Mouse (Mus musculus) neural tube, embryonic 15.5 days (tissue): ENCODE measurements around the gene Tm9sf4. TPM values are rescaled to one million over a fixed set of nuclear protein-coding genes. Genes with fewer than 3 reads are reported as not detected.
A peak's percentile ranks its signal among the peaks of the same experiment; 100 is the strongest.

Experiments
- ATAC-seq: fragments of 200-750 bp; cut with Nextera tagmentation; 2 replicates; pipeline ENCODE4 v1.8.0; 2017; ENCODE audit warnings: mild to moderate bottlenecking, moderate TSS enrichment, moderate library complexity; ENCODE audit not compliant: low FRiP score
- H3K27ac ChIP-seq: fragments of 300-500 bp; sonication (generic); replicated peaks from 2 replicates; pipeline ENCODE4 v1.5.1; 2015; ENCODE audit warnings: mild to moderate bottlenecking, inconsistent platforms
- H3K27me3 ChIP-seq: fragments of 300-500 bp; sonication (generic); replicated peaks from 2 replicates; pipeline ENCODE4 v1.6.1; 2015; ENCODE audit warnings: inconsistent platforms
- H3K36me3 ChIP-seq: fragments of 300-500 bp; sonication (generic); 2 replicates; pipeline ENCODE4 v1.6.1; 2015; ENCODE audit warnings: inconsistent platforms
- H3K4me1 ChIP-seq: fragments of 300-500 bp; sonication (generic); 2 replicates; pipeline ENCODE4 v1.6.1; 2015; ENCODE audit warnings: inconsistent platforms
- H3K4me2 ChIP-seq: fragments of 300-500 bp; sonication (generic); 2 replicates; pipeline ENCODE4 v1.6.1; 2015; ENCODE audit warnings: inconsistent platforms, mild to moderate bottlenecking, moderate library complexity
- H3K4me3 ChIP-seq: fragments of 300-500 bp; sonication (generic); replicated peaks from 2 replicates; pipeline ENCODE4 v1.5.1; 2015; ENCODE audit warnings: mild to moderate bottlenecking, inconsistent platforms
- H3K9ac ChIP-seq: fragments of 300-500 bp; sonication (generic); replicated peaks from 2 replicates; pipeline ENCODE4 v1.6.1; 2015; ENCODE audit warnings: mild to moderate bottlenecking, inconsistent platforms
- H3K9me3 ChIP-seq: fragments of 300-500 bp; sonication (generic); replicated peaks from 2 replicates; pipeline ENCODE4 v1.6.1; 2016; ENCODE audit warnings: inconsistent platforms
- WGBS: fragments of 180-500 bp; shearing (Covaris S2); methylation state at CpG from one replicate; pipeline ENCODE4 v1.1.7; 2015; ENCODE audit warnings: mixed read lengths; 5-methylcytosine and 5-hydroxymethylcytosine counted together
- polyA plus RNA-seq: library from polyadenylated mRNA; unstranded; fragments of >200 nt; fragmentation: Nextera tagmentation; extraction: Ambion mirVana; gene quantifications from 2 replicates; pipeline ENCODE4 v1.2.1, GENCODE M21; 2015

Tm9sf4 gene
- polyA plus RNA-seq, 1 experiment from 2014 or later, result 83.0 TPM

- Histone ChIP-seq H3K27ac (peak overlapping the region; percentile 49), H3K4me2 (peak overlapping the region; percentile 78), H3K4me3 (peak overlapping the region; percentile 91), H3K9me3 (no peaks in the 10 kb centered on the region), H3K4me1 (peaks cover 46% of the 10 kb centered on the region), H3K9ac (peak overlapping the region; percentile 96), H3K36me3 (peaks cover 16% of the 10 kb centered on the region), H3K27me3 (no peaks in the 10 kb centered on the region)
- ATAC-seq, result no peak
- 68% methylated on average over 7 of the region's 7 CpGs for WGBS
Observed at GRCm38 (mm10) chr2:153239021-153239859, 78.1 kb downstream of the Tm9sf4 start.

GRCm38 (mm10) chr2:153239860-153240480 is 78.9 kb downstream of the Tm9sf4 start:
- Histone ChIP-seq H3K27me3 (no peaks in the 10 kb centered on the region), H3K36me3 (peaks cover 8% of the 10 kb centered on the region; the same call in 1 of the 2 replicates), H3K27ac (peak overlapping the region; percentile 91), H3K9me3 (no peaks in the 10 kb centered on the region), H3K4me1 (peaks cover 46% of the 10 kb centered on the region), H3K4me2 (peak overlapping the region; percentile 78), H3K9ac (peak overlapping the region; percentile 96), H3K4me3 (peak overlapping the region; percentile 91)
- no peak for ATAC-seq
- WGBS, result 8% methylated on average over 22 of the region's 22 CpGs

DNA sequence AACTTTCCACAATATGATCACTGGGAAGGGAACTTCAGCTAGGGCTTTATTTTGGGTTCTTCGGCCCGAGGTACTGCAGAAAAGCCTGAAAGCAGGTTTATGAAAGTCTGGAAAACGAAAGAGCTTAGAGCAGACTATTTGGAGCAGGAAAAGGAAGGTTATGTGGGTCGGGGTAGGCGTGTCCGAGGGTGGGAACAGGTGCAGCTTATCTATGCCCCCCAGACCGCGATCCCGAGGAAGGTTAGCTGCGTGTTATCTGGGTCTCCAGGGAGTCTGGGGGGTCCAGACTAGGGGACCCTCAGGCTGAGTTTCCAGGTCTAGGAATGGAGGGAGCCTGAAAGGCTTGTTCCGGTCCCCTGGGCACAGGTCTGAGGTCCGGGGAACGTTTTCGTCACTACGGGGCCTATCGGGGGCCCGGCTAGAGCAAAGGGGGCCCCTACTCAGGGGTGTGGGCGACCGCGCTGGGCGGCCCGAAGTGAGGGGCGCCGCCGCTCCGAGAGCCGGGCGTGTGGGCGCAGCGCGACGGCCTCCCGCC is 79.7 kb downstream of the Tm9sf4 start:
- peak overlapping the region; percentile 91 for H3K27ac ChIP-seq
- no peaks in the 10 kb centered on the region for H3K27me3 ChIP-seq
- no peaks in the 10 kb centered on the region for H3K9me3 ChIP-seq
- ATAC-seq, result peak; percentile 69
- H3K4me1 ChIP-seq, result peaks cover 46% of the 10 kb centered on the region
- WGBS, result 0% methylated on average over 20 of the region's 33 CpGs
- peaks cover under 1% of the 10 kb centered on the region; the same call in 1 of the 2 replicates for H3K36me3 ChIP-seq
- peak overlapping the region; percentile 91 for H3K4me3 ChIP-seq
- H3K9ac ChIP-seq, result peak overlapping the region; percentile 96
- H3K4me2 ChIP-seq, result peak overlapping the region; percentile 78

DNA sequence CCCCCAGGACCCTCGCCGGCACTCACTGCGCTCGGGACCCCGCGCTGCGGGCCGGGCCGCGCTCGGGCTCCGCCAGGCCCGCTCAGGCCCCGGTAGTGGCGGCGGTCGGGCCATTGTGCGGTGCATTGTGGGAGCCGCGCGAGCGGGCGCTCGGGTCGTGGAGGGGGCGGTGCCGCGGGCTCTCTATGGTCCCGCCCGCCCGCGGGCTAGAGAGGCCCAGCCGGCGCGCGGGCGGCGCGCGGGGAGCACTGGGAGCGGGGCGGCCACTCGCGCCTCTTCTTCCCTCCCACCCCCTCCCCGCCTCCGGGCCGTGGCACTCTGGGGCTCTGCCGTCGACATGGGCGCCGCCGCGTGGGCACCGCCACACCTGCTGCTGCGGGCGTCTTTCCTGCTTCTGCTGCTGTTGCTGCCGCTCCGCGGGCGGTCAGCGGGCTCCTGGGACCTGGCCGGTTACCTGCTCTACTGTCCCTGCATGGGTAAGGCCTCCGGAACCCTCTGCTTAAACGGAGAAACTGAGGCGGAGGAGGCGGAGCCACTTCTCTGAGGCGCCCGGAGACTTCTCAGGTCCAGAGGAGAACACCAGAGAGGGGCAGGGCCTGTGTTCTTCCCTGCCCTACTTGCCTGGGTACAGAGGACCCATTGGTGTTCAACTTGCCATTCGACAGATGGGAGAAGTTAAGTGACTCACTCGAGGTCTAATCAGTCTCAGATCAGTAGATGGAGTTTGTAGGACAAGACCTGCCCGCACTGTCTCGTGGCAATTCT is 80.3 kb downstream of the Tm9sf4 start, which contains the start of the genes Plagl2 and Pofut1:
Plagl2 (minus strand) TSS at position 177 of the 765 bp plus-strand sequence.
Pofut1 (plus strand) TSS at position 284 of the 765 bp plus-strand sequence.
- H3K9ac ChIP-seq, result peak within 1 kb of the TSS; percentile 96
- H3K27me3 ChIP-seq, result no peaks in the 10 kb centered on the region
- H3K9me3 ChIP-seq, result no peaks in the 10 kb centered on the region
- WGBS, result 0% methylated on average over 54 of the region's 72 CpGs
- H3K4me1 ChIP-seq, result peaks cover 46% of the 10 kb centered on the region
- peak within 1 kb of the TSS; percentile 78 for H3K4me2 ChIP-seq
- H3K36me3 ChIP-seq, result no peaks in the 10 kb centered on the region
- peak within 1 kb of the TSS; percentile 91 for H3K27ac ChIP-seq
- peak within 1 kb of the TSS; percentile 91 for H3K4me3 ChIP-seq
- peak; percentile 97 for ATAC-seq

- peak overlapping the region; percentile 91 for H3K4me3 ChIP-seq
- H3K36me3 ChIP-seq, result no peaks in the 10 kb centered on the region
- H3K4me2 ChIP-seq, result peak overlapping the region; percentile 78
- H3K9me3 ChIP-seq, result no peaks in the 10 kb centered on the region
- 65% methylated on average over 6 of the region's 6 CpGs for WGBS
- peak overlapping the region; percentile 96; the same call in 1 of the 2 replicates for H3K9ac ChIP-seq
- H3K4me1 ChIP-seq, result peaks cover 45% of the 10 kb centered on the region
- no peaks in the 10 kb centered on the region for H3K27me3 ChIP-seq
- 0 out of 2 replicates have a peak overlapping the region, but pooled peaks have one; percentile 28 for H3K27ac ChIP-seq
- no peak for ATAC-seq
Observed at GRCm38 (mm10) chr2:153242156-153242555, 81.1 kb downstream of the Tm9sf4 start.

GRCm38 (mm10) chr2:153249751-153250150 is 88.6 kb downstream of the Tm9sf4 start:
- no peaks in the 10 kb centered on the region for H3K4me1 ChIP-seq
- H3K27ac ChIP-seq, result no peak overlapping the region
- H3K9ac ChIP-seq, result no peak overlapping the region
- no peak overlapping the region for H3K4me2 ChIP-seq
- H3K9me3 ChIP-seq, result no peaks in the 10 kb centered on the region
- no peak overlapping the region for H3K4me3 ChIP-seq
- ATAC-seq, result no peak
- peaks cover 46% of the 10 kb centered on the region for H3K36me3 ChIP-seq
- H3K27me3 ChIP-seq, result no peaks in the 10 kb centered on the region
- WGBS, result 85% methylated on average over 5 of the region's 5 CpGs

- Histone ChIP-seq H3K27ac (no peak overlapping the region), H3K4me2 (no peak overlapping the region), H3K36me3 (peaks cover 31% of the 10 kb centered on the region), H3K27me3 (no peaks in the 10 kb centered on the region), H3K4me3 (no peak overlapping the region), H3K9ac (no peak overlapping the region), H3K9me3 (no peaks in the 10 kb centered on the region), H3K4me1 (no peaks in the 10 kb centered on the region)
- ATAC-seq, result no peak
- WGBS, result 96% methylated on average over 2 of the region's 2 CpGs
Observed at GRCm38 (mm10) chr2:153256604-153257003, 95.5 kb downstream of the Tm9sf4 start.

- no peak overlapping the region for H3K9ac ChIP-seq
- peaks cover 35% of the 10 kb centered on the region for H3K36me3 ChIP-seq
- no peaks in the 10 kb centered on the region for H3K9me3 ChIP-seq
- H3K27ac ChIP-seq, result no peak overlapping the region
- ATAC-seq, result no peak
- H3K4me2 ChIP-seq, result no peak overlapping the region
- no peaks in the 10 kb centered on the region for H3K27me3 ChIP-seq
- WGBS, result 85% methylated on average over 12 of the region's 12 CpGs
- no peak overlapping the region for H3K4me3 ChIP-seq
- H3K4me1 ChIP-seq, result no peaks in the 10 kb centered on the region
Observed at GRCm38 (mm10) chr2:153259030-153259863, 98.1 kb downstream of the Tm9sf4 start.
